Mouse (Mus musculus) adrenal gland, adult (tissue): ENCODE results near the gene Fignl1.

Experiments
- DNase-seq, 2 experiments: peaks; one replicate each; pipeline ENCODE4 v3.0.0; 2022 to 2023; ENCODE audit warnings: low spot score in 1 of 2; ENCODE audit not compliant: inconsistent age in 2 of 2

Fignl1 gene

DNA sequence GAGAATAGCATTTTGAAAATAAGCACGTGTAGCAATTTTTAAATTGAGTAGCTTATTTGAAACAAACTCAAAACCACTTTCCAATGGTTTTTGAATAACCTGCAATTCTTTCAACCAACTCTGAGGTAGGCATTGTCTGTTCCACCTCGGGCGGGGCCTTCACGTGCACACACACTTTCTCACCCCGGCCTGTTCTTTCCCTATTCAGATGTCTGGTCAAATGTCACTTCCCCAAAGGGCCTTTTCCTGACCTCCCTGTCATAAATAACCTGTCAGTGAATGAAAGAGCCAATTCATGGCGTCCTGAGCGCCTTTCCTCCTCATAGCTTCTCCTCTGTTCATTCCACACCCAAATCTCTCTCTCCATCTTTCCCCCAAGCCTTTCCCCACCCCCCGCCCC is 24.3 kb upstream of the Fignl1 start:
- no peak for DNase-seq

DNA sequence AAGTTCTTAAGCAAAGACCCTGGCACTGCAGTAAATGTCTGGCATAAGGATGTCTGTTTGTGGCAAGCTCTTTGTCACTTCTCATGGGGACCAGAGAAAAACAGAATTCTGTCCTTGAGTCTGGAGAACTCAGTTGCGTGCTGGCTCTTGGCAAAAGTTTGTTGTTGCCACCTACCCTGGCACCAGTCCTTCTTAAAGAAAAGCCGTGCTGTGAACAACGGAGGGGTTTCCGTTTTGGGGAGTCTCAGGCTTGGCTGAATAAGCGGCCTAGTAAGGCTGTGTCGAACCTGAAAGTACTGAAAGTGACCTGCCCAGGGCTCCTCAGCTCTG is 24.0 kb upstream of the Fignl1 start:
- DNase-seq: peak in 1 of 2 experiments; percentile 75

DNA sequence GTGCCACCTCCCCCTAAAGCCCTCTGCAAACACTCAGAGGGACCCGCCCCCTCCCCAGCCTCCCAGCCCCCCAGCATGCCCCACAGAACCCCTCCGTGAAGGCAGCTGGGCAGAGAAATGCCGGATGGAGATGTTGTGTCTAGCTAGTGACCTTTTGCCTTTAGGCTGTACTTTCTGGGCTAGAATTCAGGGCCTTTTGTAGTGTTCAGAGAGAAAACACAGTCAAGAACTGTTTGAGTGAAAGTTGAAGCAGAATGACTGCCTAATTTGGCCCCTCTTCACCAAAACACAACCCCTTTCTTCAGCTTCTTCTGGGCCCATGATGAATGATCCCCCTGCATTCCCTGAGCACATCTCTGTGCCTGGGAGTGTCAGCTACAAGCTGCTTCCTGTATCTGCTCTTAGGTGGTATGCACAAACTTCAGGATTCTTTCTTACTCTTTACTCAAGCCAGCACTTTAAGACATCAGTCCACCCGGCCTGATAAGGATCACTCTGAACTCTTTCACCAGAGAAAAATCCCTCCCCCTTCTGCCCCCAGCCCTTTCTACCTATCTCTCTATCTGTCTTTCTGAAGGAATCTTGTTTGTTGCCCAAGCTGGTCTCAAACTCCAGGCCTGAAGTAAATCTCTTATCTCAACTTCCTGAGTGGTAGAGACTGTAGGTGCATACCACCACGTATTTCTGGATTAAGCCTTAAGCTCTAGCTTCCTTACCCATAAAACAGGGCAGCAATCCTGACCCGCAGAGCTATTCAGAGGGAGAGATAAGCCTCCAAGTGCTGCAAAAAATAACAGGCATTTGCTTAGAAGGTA is 23.4 kb upstream of the Fignl1 start:
- peak in 1 of 2 experiments; percentile 55 for DNase-seq

DNA sequence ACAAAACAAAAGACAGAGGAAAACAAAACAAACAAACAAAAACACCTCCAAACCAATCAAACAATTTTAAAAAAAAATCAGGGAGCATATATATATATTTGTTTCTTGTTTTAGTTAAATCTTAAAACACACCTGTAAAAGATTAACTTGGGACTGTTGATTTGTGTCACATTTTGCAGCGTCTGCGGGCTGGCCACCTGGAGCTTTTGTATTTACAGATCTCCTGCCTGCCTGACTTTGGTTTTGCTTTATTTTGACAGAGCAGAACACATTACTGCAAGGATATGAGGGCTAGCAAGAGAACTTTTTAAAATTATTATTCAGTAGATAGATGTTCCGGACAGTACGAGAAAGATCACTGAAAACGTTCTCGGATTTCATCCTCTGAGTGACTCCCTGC is 22.8 kb upstream of the Fignl1 start:
- no peak for DNase-seq

DNA sequence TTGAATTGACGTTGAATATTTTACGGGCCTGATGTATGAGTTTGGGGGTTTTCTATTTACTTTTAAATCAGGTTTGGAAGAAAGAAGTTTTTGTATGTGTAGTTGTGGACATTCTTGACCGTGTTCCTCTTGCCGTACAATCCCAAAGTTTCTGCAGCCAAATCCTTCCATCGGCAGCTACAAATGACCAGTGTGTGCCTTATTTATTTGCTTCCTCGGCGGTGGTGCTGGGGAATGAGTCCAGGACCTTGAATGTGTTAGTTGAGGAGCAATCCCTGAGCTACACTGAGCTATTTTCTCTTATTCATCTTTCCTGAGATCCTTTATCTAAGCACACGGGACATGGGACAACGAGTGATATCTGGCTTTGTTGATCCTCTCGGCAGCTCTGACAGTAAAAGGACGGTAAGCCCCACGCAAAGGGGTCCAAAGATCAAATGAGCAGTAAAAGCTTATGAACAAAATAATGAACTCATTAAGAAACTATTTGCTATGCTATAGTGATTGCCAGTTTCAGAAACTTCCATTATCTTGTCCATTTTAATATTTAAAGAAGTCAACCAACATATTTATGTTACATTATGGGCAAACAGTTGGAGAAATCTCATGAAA is 22.2 kb upstream of the Fignl1 start:
- DNase-seq: peak in 1 of 2 experiments; percentile 70

DNA sequence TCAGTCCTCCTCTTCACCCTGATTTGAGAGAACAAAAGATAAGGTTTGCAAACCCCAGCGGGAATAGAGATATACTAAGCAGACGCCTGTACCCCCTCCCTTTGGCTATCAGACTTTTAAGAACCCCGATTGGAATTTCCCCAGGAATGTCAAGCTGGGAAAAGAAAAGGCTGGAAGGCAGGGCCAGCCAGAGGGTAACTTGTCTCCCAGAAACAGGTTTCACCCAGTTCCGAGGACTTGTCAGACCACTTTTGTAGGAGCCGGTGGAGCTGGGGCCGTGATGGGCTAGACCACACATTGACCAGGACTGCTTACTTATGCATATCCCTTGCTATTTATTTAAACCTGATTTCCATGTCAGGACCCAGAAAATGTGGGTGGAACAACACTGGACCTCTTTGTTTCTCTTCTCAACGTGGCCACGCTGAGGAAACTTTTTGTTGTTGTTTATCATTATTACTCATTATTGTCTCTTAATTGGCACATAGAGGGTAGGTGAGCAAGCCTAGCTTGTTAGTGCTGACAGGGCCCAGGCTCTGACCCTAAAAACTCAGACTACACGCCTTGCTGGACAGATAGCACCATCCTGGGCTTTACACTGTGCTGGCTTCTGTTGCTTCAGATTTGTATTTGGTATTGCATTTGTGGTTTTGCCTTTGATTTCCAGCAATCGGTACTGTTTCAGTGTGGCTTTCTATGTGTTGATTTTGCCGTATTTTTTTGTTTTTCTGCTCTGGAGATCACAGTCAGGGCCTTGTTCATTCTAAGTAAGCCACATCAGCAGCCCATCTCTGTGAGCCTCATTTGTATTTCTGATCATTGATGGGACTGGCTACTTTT is 20.6 kb upstream of the Fignl1 start:
- DNase-seq: peak in 1 of 2 experiments; percentile 25

DNA sequence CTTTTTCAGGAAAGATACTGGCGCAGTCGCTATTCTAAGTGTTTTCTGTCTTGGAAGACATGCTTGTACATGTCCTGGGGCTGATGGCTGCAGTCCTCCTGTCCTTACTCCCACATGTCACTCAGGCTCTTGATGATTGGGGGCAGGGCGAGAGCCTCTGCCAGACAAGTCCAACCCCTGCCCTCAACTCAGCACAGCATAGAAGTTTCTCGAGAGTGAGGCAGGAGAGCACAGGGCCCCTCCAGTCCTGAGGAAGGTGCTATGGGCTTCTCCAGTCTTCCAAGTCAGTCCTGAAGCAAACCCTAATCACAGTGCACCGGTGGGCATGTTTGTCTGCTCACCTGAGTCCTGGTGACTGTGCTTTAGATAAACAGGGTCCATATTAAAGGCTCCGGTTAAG is 20.0 kb upstream of the Fignl1 start:
- DNase-seq: no peak

DNA sequence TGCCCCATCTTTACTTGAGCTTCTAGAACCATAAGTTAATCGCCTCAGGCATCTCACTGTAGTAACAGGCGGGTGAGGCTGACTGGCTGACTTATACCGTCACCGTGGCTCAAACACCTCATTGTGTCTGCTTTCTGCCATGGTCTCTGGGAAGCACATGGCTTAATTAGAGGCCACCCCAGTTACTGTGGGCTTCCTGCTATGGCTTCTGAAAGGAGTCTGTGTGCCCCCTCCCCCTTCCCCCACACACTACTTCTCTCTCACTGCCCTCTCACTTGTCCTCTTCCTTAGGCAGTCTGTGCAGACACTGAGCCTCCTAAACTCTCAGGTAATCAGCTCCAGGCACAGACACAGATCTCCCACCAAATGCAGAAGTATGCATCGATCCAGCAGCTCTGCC is 19.5 kb upstream of the Fignl1 start:
- DNase-seq: peak in 1 of 2 experiments; percentile 18

DNA sequence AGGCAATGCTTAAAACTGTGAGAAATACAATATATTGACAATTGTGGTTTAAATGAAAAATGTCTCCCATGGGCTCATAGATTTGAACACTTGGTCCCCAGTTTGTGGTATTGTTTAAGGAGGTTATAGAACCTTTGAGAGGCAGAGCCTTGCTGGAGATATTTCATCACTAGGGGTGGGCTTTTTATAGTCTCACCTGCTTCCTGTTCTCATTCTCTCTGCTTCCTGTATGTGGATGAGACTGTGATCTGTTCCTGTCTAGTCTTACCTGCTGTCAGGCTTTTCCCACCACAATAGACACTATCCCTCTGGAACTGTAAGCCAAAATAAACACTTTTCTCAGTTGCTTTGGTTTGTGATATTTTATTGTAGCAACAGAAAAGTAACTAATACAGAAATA is 17.7 kb upstream of the Fignl1 start:
- no peak for DNase-seq

DNA sequence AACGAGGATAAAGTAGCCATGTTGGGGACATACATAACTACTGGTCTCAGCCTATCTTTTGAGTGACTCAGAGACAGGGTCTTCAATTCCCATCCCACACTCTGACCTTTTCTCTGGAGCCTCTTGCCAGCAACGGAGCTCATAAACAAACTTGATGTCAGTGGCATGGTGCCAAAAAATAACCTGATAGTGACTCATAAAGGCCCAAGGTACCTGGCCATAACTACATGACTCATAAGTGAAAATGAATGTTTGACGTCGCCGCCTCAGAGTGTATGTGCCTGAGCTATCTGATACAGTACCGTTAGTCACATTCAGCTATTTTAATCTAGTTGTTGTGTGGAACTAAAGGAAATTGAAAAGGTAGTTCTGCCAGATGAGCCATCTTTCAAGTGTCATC is 16.9 kb upstream of the Fignl1 start:
- peak; percentile 41 to 85 for DNase-seq

DNA sequence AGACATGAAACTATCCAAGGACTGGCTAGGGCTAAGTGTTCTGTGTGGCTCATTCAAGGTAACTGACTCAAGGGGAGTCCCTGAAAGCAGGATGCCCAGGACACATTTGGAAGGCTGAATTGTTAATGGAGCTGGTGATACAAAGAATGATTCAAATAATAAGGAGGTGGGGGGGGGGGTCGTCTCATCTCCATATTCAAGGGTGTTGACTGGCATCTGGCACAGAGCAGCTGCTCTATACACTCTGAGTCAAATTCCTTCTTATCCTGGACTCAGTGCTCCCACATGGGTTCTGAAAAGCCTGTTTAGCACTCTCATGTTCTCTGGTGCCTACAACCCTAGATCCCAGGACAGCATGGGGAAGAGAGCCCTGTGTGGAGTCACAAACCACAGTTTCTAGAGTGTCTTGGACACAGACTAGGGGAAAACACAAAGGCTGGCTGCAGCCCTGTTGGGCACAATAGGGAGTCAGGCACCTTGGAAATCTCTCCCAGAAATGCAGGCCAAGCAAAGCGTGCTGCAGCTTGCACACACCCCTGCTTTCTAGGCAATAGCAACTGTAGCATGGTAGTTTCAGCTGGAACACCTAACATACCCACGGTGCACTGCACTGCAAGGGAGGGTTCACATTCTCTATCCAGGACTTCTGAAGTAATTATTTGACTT is 16.3 kb upstream of the Fignl1 start:
- DNase-seq: peak in 1 of 2 experiments; percentile 77

DNA sequence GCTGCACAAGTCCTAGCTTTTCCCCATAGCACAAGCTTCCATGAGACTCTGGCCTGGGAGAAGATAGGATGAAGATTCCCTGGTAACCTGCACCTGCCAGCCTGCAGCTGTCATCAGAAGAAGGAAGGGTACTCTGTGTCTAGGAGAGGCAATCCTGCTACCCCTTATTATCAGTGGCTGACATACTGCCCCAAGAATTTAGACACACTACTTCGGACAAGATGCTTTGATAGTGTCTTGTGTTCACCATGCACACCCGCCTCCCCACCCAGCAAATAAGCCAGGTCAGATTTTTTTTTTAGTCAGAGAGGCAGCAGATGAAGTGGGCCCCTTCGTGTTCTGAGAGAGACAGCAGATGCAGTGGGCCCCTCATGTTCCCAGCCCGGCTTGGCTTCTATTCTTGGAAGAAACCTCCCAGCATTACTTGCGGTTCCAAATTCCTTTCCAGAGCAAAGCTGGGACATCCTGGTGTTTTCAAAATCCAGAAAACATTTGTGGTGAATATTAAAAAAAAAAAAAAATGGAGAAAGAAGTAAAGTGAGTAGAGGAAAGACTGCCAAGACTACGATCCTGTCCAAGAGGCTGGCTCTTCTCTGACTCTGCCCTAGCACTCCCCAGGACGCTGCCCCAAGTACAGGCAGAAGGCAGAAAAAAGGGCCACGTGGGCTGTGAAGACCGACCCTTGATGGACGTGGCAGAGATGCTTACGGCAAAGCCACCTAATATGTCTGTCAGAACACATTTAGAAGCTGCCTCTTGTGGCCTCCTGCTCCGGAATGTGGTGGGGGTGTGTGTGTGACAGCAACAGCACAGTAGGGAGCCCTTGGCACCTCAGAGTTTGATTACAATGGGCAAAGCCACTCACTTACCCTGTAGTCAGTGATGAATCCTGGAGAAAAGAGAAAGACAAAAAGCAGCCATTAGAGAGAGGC is 15.5 kb upstream of the Fignl1 start:
- peak in 1 of 2 experiments; percentile 83 for DNase-seq

DNA sequence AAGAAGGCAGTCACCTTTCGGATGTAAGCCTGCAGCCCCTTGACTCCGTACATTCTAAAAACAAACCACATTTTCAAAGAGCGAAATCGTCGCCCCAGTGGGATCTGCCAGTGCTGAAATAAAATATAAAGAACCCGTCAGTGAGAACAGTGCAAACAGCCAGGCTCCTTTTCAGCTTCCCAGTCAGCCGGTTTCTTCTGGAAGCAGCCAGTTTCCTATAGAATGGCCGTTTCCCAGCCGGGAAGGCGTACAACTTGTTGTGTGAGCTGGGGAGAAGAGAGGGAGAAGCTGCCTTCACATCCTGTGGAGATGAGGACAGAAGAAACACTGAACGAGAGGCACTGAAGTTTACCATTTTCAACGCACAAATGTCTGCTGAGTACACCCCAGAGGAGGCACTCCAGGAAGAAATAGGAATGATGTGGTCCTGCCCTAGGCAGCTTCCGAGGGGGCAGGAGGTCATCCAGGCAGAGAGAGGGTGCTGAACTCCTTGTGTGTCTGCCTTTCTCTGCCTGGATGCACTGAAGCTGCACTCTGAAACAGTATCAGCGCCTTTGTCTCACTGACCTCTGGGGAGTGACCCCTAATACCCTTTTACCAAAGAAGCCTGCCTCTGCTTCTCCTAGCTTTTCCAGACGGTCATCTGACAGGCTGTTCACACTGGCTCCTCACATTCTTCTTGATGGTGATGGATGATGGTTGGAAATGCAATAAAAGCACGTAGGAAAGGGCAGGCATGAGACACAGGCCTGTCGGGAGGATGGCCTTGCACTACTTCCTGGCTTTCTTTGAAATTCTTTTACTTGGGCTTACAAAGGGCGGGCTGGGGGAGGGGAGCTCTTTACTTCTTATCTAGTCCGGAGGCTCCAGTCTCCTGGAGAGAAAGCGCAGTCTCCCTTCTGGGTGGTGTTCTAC is 13.7 kb upstream of the Fignl1 start:
- DNase-seq: peak; percentile 73 to 92

DNA sequence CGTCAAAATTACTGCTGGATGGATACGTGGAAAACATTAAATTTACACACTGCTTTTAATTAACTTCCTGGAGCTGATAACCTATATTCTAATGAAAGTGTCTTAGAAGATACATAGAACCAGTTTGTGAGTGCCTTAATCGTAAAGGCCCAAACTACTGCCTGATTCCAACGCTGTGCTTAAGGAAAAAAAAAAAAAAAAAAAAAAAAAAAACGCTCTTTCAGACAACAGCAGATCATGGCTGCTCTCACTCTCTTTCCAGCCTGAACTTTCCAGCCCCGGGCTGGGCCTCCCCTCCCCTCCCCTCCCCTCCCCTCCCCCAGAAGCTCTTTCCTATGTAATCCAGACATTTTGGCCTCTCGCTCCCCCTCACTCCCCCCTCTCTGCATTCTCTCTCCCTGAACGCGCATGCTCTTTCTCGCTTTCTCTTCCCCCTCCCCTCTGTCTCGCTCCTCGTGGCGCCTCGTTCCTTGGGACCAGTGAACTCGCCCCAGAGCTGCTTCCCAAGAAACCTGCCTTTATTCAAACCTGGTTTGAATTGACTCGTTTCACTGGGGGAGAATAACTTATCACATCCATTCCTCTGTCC is 12.7 kb upstream of the Fignl1 start:
- peak in 1 of 2 experiments; percentile 71 for DNase-seq

DNA sequence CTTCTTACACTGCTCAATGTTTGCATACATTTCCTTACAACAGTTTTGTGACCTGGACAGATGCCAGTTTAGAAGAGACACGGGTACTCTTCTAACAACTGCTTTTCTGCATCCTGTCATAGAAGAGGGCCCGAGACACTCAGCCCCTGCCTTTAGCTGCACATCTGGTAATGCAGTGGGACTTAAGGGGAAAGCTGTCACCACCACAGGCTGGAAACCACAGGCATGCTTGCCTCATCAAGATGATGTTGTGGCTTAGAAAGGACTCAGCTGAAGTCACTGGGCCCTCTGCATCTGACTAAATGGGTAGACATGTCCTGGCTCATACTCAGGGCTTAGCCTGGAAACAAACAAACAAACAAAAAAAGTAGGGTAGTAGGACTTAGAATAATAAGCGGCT is 12.0 kb upstream of the Fignl1 start:
- no peak for DNase-seq

DNA sequence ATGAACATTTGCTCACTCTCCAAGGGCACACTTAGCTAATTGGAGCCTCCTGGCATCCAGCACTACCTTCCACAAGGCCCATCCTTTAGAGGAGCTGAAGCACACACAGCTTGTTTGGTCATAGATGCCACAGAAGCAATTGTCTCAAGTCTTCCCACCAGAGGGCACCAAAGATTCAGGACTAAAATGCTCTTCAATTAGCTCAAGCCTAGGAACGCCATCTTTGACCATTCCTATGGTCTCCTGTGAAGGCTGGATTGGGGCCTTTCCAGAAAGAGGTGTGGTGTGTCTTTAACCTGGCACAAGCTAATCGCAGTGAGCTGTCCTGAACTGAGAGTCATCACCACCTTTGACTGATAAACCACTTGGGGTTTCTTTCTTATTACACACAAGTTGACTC is 11.5 kb upstream of the Fignl1 start:
- peak; percentile 81 to 95 for DNase-seq

DNA sequence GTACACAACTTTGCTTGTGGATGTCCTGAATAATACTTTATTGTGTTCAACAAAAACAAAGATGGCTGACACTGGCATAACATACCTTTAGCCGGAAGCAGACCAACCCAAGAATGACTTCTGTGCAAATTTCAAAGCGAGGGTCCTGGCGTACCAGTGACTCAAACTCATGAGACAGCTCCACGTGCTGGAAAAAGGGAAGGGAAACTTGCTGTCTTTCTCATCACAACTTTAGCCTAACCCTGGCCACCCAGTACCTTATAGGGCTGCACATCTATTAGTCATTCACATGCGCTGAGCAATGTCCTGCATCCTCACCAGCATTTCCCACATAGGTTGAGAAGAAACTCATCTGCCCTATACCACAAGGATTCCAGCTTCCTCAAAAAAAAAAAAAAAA is 10.4 kb upstream of the Fignl1 start:
- DNase-seq: no peak

DNA sequence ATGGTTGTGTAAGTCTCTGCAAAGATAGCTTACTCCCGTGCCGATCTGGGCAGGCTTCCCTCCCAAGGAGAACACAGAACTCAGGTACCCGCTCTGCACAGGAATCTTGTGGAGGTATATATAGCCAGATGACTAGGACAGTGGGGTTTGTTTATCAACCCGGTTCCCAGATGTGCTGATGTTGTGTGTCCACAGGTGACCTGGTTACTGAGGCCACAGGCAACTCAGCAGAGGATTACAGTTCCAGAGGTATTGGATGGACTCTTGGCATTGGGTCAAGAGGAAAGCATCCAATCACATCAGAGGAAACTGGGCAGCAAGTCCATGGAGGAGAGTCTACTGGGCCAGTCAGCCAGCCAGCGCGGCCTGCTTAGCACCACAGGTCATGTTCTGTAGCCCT is 10.0 kb upstream of the Fignl1 start:
- DNase-seq: no peak

DNA sequence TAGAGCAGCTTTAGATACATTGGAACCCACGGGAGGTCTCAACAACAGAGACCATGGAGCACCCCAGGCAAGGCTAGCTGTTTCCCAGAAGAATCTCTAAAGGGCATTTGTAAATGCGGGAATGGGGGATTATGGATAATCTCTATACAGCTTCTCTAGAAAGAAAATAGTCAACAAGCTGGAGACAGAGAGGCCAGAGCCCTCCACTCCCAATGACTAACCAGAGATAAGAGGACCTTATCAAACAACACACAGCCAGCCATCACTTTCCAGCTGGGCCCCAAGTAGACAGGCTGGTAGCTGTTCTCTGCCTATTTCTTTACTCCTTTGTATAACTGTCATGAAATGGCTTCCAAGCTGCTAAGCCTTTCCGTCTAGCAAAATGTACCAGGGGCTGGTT is 7.0 kb upstream of the Fignl1 start:
- no peak for DNase-seq
